Mouse (Mus musculus) thymus, postnatal 14 days (tissue): Measurements from ENCODE around the gene Aqp3.
"Not testable (repeated sequence)": the region's sequence is repeated elsewhere in the genome, so short reads cannot be mapped to it uniquely, and the experiment has no call there.

Experiments used
- DNase-seq: peaks from one replicate; pipeline ENCODE4 v3.0.0; 2021

Aqp3 gene

DNA sequence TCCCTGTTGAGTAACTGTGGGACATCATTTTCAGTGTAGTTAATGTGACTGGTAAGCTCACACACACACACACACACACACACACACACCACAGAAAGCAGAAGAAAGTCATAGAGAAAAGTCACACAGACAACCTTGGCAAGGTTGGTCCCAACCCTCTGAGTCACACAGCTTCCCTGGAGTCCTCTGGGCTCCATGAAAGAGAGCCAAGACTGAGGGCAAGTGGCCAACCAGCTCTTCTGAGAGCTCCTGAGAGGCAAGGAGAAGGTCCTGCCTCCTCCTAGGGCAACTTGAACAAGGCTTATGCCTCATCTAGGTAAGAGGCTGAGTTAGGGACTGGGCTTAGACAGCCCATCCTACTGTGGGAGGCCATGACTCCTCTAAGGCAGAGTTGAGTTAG, 4.9 kb upstream of the Aqp3 start:
- DNase-seq = no peak

DNA sequence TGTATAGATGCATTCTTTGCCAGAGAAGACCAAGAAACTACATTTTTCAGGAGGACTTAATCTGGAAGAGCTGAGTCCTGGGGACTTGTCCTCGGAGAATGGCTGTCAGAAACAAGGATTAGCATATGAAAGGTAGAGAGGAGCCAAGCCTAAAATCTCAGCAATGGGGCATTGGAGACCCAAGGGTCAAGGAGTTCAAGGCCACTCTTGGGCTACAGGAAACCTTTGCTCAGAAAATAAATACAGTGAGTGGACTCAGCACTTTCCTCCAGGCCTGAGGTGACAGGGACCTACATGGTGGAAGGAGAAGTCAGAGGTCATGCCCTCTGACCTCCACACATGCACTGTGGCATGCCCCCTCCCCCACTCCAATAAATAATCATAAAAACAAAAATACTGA, 3.0 kb upstream of the Aqp3 start:
- DNase-seq = no peak

DNA sequence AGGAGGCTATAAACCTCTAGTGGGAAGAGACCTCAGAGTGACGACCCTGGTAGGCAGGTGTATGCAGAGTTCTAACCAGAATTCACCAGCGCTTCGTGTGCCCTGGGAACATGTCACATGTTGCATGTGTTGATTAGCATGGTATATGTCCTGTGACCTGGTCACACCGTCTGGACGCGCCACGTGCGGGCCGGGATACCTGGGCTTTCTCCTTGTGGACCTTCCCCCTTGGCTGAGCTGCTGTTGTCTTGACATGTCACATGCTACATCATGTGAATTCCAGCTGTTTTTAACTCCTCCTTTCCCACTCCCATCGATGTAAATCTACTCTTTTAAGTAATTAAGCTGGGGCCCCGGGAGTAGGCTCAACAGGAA, 581 bp upstream of the Aqp3 start:
- DNase-seq = no peak

DNA sequence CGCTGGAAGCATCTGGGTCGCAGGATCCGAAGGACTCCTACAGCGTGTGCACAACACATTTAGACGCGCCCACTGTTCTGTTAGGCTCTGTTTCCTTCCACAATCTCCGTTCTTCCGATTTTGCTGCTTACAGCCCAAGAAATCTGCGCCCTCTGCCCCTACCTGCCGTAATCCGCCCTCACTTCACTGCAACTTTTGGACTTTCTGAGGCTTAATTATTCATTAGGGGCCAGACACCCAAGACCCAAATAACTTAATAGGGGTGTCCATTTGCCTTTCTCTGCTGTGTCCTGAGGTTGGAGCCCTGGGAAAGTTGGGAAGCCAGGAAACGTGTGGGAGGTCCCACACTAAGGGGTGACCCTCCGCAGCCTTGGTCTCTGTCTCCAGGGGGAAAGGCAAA, 602 bp downstream of the Aqp3 start:
- DNase-seq = no peak

DNA sequence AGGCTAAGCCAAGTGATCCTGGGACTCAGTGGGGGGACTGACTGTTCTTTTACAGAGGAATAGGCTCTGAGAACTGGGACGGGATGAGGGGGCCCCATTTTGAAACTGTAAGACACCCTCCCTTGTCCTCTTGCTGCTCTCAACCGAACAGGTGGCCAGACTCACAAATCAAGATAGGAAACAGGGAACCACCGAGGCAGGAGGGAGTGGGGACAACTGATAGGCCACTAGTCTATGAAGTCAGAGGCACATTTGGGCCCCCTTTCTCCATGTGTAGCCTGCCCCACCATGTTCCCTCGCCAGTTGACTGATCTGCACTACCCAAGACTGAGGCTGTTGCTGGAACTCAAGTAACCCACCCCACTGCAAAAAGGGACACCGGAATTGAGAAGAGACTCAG, 1.2 kb downstream of the Aqp3 start:
- DNase-seq = no peak

DNA sequence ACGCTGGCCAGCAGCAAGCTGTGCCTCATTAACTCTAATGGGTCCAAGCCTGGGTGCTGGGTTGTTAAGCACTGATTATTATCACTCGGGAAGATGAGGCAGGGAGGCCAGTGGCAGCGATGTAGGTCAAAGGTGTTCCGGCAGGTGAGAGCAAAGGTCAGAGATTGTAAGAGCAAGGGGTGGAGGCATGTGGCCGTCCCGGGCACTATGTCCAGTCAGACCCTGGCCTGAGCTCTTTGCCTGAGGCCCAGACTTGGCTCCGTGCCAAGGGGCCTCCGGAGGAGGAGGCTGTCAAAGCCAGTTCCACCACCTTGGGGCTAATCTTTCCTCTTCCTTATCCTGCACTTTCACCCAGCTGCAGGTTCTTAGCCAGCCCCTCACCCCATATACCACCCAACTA, 1.8 kb downstream of the Aqp3 start:
- no peak for DNase-seq

DNA sequence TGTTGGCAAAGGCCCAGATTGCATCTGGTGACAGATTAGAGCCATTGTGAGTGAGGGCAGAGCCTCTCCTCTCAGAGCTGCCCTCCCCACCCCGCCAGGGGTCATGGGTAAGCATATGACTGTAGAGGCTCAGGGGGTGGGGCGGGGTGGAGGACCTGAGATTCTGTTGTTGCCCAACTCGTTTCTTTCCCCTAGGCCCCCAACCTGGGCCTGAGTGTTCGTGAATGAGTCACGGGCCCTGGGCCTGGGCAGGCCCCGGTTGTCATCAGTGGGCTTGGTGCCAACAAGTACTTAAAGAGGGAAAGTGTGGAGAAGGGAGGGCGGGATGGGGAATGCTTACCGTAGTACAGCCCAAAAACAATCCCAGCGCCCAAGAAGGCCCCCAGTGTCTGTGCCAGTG, 3.6 kb downstream of the Aqp3 start:
- no peak for DNase-seq

DNA sequence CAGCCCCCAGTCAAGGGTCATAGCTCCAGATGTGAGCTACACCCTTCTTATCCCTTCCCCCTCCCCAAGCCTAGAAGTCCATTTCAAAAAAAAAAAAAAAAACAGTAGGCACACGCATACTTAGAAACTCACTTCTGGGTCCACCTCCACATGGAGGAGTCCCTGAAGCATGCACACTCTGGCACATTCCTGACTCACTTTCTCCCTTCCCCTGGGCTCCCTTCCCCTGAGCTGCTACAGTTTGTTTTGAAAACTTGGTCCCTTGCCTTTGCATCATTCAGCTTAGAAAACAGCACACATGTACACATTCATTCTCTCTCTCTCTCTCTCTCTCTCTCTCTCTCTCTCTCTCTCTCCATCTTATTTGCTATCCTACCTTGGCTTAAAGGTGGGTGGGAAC, 5.0 kb downstream of the Aqp3 start:
- no peak for DNase-seq

DNA sequence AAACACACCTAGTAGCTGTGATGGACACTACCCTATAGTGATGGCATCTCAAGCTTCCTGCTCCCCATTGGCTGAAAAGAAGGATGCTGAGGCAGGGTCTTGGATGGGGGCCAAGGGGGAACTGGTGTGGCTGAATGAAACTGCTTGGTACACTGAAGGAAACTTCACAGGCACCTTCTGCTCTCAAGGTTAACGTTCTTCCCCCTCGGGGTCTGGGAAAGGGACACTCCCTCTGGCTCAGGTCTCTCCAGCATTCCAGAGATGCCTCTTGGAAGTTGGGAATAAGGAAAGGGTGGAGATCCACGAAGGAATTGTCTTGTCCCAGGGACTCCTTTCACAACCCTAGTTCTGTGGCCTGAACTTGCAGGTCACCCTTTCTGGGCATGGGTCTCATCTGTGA, 6.6 kb downstream of the Aqp3 start:
- DNase-seq = no peak

DNA sequence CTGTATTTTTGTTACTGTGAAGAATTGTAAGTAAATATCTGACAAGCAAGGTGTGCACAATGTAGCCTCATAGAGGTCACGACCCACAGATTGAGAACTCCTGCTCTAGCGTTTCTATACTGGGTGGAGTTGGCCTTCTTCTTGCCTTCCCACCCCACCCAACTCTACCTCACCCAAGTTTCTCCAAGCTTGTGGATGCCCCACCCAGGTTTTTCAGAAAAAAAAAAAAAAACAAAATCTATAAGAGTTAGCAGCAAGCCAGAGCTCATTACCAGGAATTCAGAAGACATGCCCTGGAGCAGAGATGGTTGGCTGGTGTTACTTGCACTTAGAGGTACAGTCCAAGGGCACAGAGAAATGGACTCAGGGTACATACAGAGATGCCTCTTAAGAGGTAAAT, 8.3 kb downstream of the Aqp3 start:
- no peak for DNase-seq

DNA sequence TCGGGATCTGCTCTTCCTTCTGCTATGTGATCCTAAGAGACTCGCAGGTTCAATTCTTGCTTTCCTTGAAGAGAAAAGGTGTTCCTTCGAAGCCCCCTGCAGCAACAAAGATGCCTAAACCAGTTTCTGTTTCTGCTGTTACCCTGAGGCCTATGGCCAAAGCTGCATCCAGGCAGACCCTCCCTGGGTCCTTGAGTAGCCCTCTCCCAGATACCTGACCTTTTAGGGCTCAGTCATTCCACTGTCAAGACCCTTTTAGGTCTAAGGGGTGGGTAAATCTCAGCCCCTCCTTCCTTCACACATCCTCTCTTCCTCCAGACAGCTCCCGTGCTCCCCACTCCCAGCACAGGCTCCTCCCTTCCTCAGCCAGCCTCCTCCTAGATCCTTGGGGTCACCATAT, 8.8 kb downstream of the Aqp3 start:
- DNase-seq = no peak

DNA sequence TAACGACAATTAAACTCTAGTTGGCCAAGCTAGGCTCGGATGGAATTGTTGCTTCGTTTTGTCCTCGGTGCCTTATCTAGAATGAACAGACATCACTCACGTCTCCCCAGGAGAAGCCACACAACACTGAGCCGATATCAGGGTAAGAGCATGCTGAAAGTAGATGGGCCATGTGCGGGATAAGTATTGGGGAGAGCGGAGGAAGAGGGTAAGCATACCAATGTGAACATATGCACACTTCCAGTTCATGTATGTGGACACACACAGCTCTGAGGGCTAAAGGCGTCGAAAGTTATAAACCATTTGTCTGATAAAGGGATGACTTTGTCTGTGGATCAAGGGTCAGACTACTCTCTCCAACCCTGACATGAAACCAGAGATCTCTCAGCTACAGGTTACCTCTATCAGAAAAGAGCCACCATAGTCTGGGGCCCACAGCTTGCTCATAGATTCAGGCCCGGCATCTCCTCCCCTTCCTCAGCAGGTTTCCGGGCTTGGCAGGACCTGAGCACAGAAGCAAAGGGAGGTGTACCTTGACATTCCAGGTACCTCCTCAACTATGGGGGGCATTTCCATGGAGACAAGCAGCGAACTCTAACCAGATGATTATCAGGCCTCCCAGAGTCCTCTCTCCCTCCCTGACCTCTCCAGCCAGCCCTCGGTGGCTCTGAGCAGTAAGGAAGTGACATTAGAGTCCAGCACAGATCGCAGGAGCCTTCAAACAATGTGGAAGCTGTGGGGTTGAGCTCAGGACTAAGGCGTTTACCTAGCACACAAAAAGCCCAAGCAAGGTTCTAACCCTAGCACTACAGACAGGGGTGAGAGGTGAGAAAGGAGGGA, 10.3 kb downstream of the Aqp3 start:
- no peak for DNase-seq

DNA sequence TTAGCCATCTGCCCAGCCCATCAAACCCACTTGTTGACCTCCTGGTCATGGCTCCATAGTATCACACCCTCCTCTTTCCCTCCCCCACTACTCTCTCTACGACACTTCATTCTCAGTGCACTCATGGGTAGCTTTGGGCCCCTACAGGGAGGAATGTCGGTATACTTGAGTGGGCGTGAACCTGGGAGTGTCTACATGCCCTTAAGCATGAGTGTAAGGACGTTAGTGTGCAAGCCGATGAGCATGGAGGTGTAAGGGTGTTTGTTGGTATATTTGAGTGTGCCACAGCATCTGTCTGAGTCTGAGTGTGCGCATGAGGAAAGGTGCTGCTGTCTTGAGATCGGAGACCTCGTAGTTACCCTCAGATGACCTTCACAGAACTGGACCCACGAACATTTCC, 11.0 kb downstream of the Aqp3 start:
- DNase-seq = no peak

DNA sequence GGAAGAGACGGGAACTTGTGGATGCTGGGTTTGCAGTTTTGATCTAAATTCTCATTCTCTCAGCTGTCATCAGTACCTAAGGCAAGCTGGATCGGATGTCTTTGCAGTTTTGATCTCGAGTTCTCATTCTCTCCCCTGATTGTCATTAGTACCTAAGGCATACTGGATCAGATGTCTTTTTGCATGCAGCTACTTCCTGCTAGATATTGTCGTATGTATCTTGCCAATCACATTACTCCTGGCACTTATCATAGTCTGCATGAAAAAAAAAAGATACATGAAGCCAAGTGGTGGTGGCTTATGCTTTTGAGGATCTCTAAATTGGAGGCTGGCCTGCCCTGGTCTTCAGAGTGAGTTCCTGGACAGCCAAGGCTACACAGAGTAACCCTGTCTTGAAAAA, 13.2 kb downstream of the Aqp3 start:
- no peak for DNase-seq

DNA sequence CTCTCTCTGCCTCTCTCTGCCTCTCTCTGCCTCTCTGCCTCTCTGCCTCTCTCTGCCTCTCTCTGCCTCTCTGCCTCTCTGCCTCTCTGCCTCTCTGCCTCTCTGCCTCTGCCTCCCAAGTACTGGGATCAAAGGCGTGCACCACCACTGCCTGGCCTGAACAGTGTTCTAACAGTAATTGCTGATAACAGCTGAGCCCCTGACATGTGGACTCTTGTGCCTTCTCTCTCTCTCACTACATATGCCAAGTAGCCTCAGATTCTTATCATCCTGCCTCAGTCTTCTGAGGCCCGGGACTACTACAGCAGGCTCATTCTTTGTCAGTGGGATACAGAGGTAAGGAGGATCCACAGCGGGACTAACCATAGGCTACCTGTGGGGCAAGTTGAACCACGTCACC, 15.2 kb downstream of the Aqp3 start:
- DNase-seq = not testable (repeated sequence)

DNA sequence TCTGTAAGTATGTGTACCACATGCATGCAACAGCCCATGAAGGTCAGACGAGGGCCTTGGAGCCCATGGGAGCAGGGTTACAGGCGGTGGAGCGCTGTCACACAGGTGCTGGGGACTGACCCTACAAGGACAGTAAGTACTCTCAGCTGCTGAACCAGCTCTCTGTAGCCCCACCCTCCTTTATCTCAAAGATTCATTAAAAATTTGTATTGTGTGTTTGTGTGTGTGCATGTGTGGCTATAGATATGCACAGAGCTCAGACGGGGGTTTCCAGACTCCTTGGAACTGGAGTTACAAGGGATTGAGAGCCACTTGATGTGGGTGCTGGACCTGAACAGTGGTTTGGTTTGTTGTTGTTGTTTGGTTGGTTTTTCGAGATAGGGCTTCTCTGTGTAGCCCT, 16.2 kb downstream of the Aqp3 start:
- DNase-seq = no peak

DNA sequence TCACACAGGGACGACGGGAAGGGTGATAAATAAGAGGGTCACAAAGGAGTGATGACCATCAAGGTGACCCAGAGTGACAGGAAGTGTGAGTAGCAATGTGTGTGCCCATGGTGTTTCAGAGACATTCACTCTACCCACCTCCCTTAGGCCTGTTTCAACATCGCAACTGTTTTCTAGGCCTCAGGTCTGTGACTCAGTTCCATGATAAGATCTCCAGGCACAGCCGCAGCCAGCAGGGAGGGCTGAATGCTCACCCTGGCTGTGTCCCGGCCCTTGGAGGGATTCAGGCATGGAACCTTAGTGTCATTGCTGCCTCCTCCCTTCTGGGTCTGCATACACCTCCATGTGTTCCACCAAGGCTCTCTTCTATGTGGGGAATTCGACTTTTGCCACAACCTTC, 19.3 kb downstream of the Aqp3 start:
- no peak for DNase-seq

DNA sequence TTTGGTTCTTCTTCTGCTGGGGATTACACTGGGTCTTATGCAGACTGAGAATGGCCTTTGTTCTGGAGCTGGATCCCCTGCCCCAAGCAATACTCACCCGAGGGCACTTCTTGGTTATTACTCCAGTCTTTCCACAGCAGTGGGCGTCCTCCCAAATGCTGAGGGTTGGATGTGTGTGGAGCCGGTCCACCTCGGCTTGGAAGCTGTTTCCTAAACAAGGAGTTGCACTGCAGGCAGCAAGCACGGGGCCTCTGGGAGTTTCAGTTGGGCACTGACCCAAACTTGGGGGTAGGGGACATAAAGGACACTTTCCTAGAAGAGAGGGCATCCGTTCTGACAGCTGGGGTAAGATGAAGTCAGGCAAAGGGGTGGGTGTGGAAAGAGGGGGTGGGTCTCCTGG, 23.5 kb downstream of the Aqp3 start:
- DNase-seq = no peak

DNA sequence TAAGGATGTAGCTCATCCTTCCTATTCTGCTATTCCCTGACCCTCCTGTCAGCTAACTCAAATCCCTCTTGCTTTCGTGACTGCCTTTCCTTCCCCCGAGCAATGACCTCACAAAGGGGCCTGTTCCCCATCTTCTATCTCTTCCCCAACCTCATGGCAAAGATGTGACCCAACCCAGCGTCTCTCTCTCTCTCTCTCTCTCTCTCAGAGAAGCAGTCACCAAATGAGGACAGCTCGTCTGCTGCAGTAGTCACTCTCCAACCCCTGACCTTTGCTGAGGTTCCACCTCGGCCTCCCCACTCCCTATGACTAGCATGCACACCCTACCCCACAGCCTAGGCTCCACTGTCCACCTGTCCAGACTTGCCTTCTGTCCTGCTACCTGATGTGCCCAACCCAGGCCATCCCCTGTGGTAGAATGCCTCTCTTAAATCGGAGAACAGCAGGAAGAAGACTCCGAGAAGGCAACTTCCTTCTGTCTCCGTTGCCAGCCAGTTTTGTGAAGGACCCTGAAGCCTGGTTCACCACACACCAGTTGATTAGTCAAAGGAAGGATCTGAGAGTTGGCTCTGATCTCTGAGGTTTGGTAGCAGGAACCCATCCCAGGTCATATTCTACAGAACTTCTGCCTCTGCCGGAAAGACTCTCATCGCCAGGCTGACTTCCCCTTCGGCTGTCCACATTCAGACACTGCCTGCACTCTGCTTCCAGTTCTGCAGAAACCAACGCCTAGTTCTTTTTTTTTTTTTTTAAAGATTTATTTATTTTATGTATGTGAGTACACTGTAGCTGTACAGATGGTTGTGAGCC, 24.8 kb downstream of the Aqp3 start:
- no peak for DNase-seq

DNA sequence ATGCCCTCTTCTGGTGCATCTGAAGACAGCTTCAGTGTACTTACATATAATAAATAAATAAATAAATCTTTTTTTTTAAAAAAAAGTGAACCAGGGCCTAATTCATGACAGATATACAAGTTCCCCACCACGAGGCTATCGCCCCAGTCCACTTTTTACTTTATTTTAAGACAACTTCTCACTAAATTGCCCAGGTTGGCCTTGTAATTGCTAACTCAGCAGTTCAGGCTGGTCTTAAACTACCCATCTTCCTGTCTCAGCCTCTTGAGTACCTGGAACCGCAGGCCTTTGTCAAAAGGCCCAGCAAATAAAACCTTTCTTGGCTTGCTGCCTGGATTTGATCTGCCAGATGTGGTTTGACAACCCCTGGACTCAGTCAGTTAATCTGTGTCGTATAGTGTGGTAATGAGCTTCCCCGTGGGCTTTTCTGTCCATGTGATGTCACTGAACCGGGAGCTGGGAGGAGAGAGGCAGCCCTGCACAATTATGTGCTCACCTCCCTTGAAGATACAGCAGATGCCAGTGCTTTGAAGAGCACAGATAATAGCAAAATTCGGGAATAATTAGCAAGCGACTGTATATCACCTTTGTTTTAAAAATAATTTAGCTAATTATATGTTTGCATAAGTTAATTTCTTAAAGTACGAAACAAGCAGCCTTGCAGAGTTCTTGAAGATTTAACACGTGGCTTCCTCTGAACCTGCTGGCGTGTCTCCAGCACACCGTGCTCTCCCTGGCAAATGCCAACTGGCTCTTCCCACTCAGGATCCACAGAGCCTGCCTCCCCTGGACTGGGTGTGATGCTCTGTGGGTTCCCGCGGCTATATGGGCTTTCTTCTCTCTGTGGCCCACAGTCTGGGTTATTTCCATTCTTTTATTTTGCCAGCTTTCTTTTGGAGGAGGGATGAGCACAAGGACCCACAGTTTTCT, 26.2 kb downstream of the Aqp3 start:
- DNase-seq = no peak

DNA sequence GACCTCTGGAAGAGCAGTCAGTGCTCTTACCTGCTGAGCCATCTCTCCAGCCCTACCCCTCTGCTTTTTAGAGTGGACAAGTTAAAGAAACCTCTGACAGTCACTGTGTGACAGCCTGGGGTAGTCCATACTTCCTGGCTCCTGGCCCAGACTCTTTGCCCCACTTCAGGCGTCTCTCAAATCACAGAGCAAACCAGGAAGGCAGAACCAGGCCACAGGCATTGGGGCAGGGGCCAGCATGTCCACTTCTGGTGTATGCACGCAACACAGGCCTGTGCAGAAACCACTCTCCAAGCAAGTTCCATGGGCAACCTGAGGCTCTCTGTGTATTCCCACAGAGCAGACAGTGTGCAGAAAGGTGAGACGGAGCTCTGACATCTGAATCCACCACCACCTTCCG, 32.8 kb downstream of the Aqp3 start:
- no peak for DNase-seq

DNA sequence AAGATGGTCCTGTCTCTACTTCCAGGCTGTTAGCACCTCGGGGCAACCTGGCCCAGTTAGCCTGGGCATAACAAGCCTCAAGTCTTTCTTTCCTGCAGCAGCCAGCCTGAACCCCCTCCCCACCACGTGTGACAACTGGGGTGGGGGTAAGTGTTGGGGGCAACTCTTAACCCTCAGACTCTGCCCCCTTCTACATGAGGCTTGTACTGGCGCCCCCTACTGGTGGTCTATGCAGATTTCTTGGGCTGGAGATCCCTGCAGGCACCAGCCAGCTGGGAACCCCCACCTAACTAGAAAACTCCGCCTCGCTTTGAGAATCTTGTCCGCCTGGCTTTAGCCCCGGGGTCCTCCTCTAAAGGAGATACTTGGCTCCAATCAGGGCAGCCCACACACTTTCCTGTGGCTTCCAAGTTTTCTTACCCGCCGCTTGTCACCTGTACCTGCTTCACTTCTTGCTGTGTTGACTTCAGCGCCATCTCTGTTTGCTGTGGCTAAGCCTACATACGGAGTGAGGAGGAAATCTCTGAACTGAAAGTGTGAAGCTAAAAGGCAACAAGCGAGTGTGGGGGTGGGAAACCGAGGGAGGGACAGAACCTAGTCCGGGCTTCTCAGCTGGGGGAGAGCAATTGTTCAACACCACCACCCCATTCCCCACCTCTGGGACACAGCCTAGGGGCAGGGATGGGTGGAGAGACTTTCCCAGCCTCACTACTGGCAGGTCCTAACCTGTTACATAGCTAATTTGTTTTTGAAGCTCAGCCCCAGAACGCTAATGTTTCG, 33.9 kb downstream of the Aqp3 start:
- peak; percentile 45 for DNase-seq

DNA sequence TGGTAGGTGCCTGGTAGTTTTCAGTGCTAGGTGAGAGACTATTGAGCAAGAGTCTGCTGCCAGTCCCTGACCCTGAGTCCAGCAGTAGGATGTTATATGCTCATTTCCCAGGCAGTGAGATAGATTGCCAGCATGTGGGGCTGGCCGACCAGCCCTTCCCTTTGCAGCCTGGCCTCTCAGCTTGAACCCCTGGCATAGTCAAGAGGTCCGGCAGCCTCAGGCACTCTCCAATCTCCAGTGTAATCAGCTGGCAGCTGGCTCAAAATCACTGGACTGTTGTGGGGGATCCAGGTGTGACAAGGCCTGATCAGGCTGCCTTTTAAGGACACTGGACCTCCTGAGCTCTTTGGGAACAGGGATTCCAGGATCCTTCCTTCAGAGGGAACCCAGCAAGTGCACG, 34.6 kb downstream of the Aqp3 start:
- no peak for DNase-seq
